Mouse (Mus musculus) intestine, postnatal 0 days (tissue): ENCODE results near the gene Mtor. TPM values are rescaled to one million over a fixed set of nuclear protein-coding genes. Genes with fewer than 3 reads are reported as not detected.

Experiments used
- ATAC-seq: fragments of 200-750 bp; cut with Nextera tagmentation; 2 replicates; pipeline ENCODE4 v1.8.0; 2017; ENCODE audit warnings: mild to moderate bottlenecking, moderate TSS enrichment, moderate library complexity
- H3K27ac ChIP-seq: fragments of 300-500 bp; sonication (generic); 2 replicates; pipeline ENCODE4 v1.5.1; 2014; ENCODE audit warnings: mild to moderate bottlenecking, low read depth, low read length, moderate library complexity
- H3K27me3 ChIP-seq: fragments of 300-500 bp; sonication (generic); replicated peaks from 2 replicates; pipeline ENCODE4 v1.6.1; 2014; ENCODE audit warnings: low read length, mixed read lengths; ENCODE audit not compliant: control insufficient read depth, insufficient read depth
- H3K36me3 ChIP-seq: fragments of 300-500 bp; sonication (generic); 2 replicates; pipeline ENCODE4 v1.6.1; 2014; ENCODE audit warnings: mild to moderate bottlenecking, moderate library complexity; ENCODE audit not compliant: control insufficient read depth, insufficient read depth
- H3K4me1 ChIP-seq: fragments of 300-500 bp; sonication (generic); replicated peaks from 2 replicates; pipeline ENCODE4 v1.6.1; 2014; ENCODE audit warnings: antibody characterized with exemption, low read length, mixed read lengths; ENCODE audit not compliant: control insufficient read depth, insufficient read depth
- H3K4me2 ChIP-seq: fragments of 300-500 bp; sonication (generic); replicated peaks from 2 replicates; pipeline ENCODE4 v1.6.1; 2014; ENCODE audit warnings: low read depth, mild to moderate bottlenecking, moderate library complexity
- H3K4me3 ChIP-seq: fragments of 300-500 bp; sonication (generic); 2 replicates; pipeline ENCODE4 v1.5.1; 2014; ENCODE audit warnings: low read depth, low read length
- H3K9ac ChIP-seq: fragments of 300-500 bp; sonication (generic); 2 replicates; pipeline ENCODE4 v1.6.1; 2014; ENCODE audit warnings: mild to moderate bottlenecking, low read depth, low read length
- H3K9me3 ChIP-seq: fragments of 300-500 bp; sonication (generic); 2 replicates; pipeline ENCODE4 v1.6.1; 2016; ENCODE audit warnings: mixed run types; ENCODE audit not compliant: control insufficient read depth
- CTCF ChIP-seq: sonication (generic); IDR thresholded peaks from 2 replicates; pipeline ENCODE4 v1.5.1; 2016; ENCODE audit warnings: low read depth, mild to moderate bottlenecking, control low read depth, antibody characterized with exemption, moderate library complexity
- WGBS: fragments of 180-500 bp; shearing (Covaris S2); extraction: QIAGEN DNeasy Blood & Tissue Kit; methylation state at CpG from one replicate; pipeline ENCODE4 v1.1.7; 2014; 5-methylcytosine and 5-hydroxymethylcytosine counted together
- polyA plus RNA-seq: library from polyadenylated mRNA; unstranded; fragments of >200 nt; fragmentation: Nextera tagmentation; extraction: Ambion mirVana; gene quantifications from 2 replicates; pipeline ENCODE4 v1.2.1, GENCODE M21; 2015

The Mtor gene
- polyA plus RNA-seq, 1 experiment from 2014 or later: 14.3 TPM

DNA sequence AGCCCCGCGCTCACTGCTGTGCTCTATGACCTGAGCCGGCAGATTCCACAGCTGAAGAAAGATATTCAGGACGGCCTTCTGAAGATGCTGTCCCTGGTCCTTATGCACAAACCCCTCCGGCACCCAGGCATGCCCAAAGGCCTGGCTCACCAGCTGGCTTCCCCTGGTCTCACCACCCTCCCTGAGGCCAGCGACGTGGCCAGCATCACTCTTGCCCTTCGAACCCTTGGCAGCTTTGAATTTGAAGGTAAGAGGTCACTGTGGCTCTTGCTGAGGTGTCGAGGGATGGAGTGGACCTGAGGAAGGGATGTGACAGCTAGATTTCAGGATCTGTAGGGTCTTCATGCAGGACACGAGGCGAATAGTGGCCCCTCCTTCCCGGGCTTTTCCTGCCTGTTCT is 15.9 kb downstream of the Mtor start:
- H3K27me3 ChIP-seq: no peaks in the 10 kb centered on the region

DNA sequence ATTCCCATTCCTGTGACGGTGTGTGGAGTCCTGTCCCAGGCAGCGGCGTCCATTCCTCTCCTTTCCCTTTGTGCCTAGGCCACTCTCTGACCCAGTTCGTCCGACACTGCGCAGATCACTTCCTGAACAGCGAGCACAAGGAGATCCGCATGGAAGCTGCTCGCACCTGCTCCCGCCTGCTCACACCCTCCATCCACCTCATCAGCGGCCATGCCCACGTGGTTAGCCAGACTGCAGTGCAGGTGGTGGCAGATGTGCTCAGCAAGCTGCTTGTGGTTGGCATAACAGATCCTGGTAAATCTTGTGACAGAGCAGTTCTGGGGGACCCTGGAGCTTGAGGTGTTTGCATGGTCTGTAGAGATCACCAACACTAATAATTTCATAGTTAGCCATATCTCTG is 16.5 kb downstream of the Mtor start:
- no peak for ATAC-seq
- Histone ChIP-seq H3K27me3 (no peaks in the 10 kb centered on the region), H3K9ac (no peak overlapping the region), H3K9me3 (no peaks in the 10 kb centered on the region), H3K36me3 (peaks cover 88% of the 10 kb centered on the region), H3K4me3 (no peak overlapping the region), H3K27ac (no peak overlapping the region), H3K4me1 (no peaks in the 10 kb centered on the region), H3K4me2 (no peak overlapping the region)
- WGBS: 92% methylated on average over 12 of the region's 12 CpGs
- no peak for TF ChIP-seq CTCF

More for the DNA sequence above, 15.9 kb downstream of the Mtor start:
- no peak for ATAC-seq
- Histone ChIP-seq H3K4me1 (no peaks in the 10 kb centered on the region), H3K9ac (no peak overlapping the region), H3K4me2 (no peak overlapping the region), H3K27ac (no peak overlapping the region), H3K4me3 (no peak overlapping the region), H3K36me3 (peaks cover 88% of the 10 kb centered on the region), H3K9me3 (no peaks in the 10 kb centered on the region)
- WGBS: 90% methylated on average over 12 of the region's 12 CpGs
- no peak for TF ChIP-seq CTCF

DNA sequence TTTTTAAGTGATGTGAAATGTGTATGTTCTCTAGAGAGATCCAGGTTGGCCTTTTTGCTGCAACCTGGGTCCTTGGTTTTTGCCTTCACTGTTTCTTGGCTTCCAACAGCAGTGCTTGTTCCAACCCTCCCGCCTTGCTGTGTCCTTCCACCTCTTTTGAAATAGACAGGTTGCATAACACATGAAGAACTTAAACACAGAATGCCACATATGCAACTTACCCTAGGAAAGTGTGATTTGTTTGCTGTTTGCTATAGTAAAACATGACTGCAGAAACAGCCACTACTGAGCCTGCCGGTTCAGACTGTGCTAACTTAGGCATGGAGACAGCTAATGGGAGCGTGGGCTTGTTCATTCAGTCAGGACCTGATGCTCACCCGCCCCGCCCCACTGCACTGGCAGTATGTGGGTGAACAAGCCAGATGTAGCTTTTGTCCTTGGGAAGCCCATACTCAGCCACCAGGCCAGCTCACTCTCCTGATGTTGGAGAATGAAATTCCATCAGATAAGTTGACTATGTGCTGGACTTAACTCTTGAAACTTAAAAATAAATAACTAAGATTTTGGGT is 18.2 kb downstream of the Mtor start:
- no peak for ATAC-seq

DNA sequence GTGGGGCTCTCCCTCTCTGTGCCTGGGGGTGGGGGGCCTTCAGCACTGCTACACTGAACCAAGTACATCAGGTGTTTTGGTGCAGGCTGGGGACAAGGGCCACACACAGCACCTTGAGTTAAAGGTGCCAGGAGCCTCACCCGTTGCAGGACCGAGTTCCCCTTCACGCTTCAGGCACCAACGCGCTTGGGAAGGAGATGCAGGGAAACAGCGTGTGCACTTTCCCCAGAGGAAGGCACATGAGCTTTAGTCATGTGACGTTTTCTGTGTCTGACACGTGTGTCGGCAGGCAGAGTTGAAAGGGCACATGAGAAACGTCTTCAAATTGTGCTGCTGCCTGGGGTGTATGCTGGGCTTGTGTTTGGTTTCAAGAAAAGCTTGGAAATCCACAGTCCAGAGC is 20.0 kb downstream of the Mtor start:
- H3K27me3 ChIP-seq: no peaks in the 10 kb centered on the region
- H3K27ac ChIP-seq: no peak overlapping the region
- no peaks in the 10 kb centered on the region for H3K4me1 ChIP-seq
- no peaks in the 10 kb centered on the region for H3K9me3 ChIP-seq
- H3K4me2 ChIP-seq: no peak overlapping the region
- no peak for TF ChIP-seq CTCF
- H3K9ac ChIP-seq: no peak overlapping the region
- H3K36me3 ChIP-seq: peaks cover 96% of the 10 kb centered on the region
- H3K4me3 ChIP-seq: no peak overlapping the region
- ATAC-seq: no peak
- WGBS: 94% methylated on average over 10 of the region's 10 CpGs

More for the DNA sequence above, 18.2 kb downstream of the Mtor start:
- 93% methylated on average over 5 of the region's 5 CpGs for WGBS
- Histone ChIP-seq H3K4me3 (no peak overlapping the region), H3K9ac (no peak overlapping the region), H3K36me3 (peaks cover 92% of the 10 kb centered on the region), H3K4me2 (no peak overlapping the region), H3K4me1 (no peaks in the 10 kb centered on the region), H3K27me3 (no peaks in the 10 kb centered on the region), H3K9me3 (no peaks in the 10 kb centered on the region), H3K27ac (no peak overlapping the region)
- TF ChIP-seq CTCF: no peak

DNA sequence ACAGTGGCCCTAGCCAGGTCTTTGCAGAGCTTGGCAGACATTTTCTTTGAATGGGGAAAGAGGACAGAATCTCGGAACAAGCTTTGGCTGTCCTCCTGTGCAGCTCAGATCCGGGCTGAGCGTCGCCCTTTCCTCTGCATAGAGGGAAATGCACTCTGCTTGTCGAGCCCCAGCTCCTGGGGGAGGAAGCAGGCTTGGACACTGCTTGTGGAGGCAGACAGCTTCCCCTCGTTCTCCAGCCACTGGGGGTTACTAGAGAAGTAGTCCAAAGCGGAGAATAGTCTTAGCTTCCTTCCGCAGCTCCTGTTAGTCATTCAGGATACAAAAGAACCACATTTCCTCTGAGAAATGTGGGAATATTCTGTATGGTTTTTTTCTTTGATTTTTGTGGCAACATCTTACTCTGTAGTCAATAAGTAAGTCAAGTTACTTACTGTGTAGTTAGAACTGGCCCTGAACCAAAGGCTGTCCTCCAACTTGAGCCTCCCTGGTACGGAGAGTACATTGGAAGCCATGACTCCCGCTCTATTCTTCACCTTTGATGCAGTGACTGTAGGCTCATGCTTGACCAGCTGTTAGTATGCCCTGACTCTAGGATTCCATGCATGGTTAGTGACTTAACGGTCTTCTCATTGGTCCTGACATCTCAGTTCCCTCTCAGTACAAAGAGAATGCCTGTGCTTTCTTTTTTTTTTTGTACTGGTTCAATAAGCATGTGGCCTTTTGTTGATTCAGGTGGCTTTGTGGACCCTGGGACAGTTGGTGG is 21.3 kb downstream of the Mtor start:
- 90% methylated on average over 11 of the region's 11 CpGs for WGBS
- Histone ChIP-seq H3K36me3 (peaks cover 85% of the 10 kb centered on the region), H3K9me3 (no peaks in the 10 kb centered on the region), H3K4me2 (no peak overlapping the region), H3K27me3 (no peaks in the 10 kb centered on the region), H3K27ac (no peak overlapping the region), H3K4me1 (no peaks in the 10 kb centered on the region), H3K4me3 (no peak overlapping the region), H3K9ac (no peak overlapping the region)
- no peak for ATAC-seq
- no peak for TF ChIP-seq CTCF

DNA sequence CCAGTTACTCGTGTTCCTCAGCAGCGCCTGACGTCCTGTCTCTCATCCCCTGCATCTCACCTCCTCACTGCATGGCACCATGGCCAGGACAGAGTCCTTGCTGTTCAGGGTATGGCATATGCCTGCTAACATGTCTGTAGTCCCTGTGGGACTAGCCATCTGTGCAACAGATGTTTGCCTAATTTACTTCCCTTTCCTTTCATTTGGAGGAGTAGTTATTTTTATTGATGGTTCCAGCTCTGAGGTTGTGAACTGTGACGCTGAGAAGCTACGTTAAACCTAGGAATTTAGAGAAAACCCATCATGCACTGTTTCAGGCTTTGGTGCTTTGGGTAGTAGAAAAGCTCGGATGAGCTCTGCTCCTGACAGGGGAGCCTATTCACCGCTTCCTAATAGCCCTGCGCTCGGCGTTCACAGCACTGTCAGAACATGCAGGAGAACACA is 23.0 kb downstream of the Mtor start:
- Histone ChIP-seq H3K36me3 (peaks cover 85% of the 10 kb centered on the region), H3K9me3 (no peaks in the 10 kb centered on the region), H3K9ac (no peak overlapping the region), H3K4me1 (no peaks in the 10 kb centered on the region), H3K4me3 (no peak overlapping the region), H3K27me3 (no peaks in the 10 kb centered on the region), H3K4me2 (no peak overlapping the region), H3K27ac (no peak overlapping the region)
- 87% methylated on average over 10 of the region's 10 CpGs for WGBS
- no peak for TF ChIP-seq CTCF
- ATAC-seq: no peak
